Mouse (Mus musculus): ENCODE results near the gene Snx18. TPM values are rescaled to one million over a fixed set of nuclear protein-coding genes. Genes with fewer than 3 reads are reported as not detected.

Gene Snx18
- polyA plus RNA-seq, 1 experiment from 2014 or later, result 35.3 TPM

DNA sequence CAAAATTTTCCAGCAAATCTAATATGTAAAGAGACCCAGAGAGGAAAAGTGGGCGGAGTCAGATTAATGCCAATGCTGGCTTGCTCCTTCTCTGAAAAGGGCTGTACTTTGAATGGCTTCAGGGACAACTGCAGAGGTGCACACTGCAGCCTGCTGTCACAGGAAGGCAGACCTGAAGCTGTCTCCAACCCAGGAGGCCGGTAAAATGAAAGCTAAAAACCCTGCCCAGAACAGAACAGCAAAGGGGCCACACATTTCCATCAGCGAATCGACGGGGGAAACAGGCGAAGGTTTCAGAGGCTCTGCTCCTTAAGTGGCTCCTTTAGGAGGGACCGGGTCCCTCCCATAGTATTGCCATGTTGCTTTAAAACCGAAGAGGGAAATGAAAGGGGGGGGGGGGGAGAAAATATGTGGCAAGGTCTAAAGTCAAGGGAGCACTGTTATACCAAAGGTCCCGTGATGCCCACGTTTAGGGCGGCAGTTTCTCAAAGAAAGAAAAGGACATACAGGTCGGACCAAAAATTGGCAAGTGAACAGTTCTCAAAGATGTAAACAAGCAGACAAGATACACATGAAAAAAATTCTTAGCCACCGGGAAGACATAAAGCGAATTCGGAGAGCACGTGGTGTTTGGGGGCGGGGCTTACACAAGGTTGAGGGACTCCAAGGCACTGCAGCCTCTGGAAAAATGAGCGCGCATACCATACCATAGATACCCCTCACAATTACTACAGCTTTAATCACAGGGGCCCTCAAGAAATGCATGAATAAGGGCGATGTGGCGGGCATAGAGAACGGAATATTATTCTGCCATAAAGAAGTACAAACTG, 18.4 kb downstream of the Snx18 start:
- TF ChIP-seq CTCF (IDR thresholded peaks at IDR 0.05), result no peak
- ChIA-PET POLR2A (interaction anchor here (1.6 kb wide), 1 partner anchor 18 kb away, joined by 4 read pairs; the partner anchor contains the start of gene Snx18), CTCF (interaction anchor here (0.6 to 1.5 kb wide), 3 partner anchors 10 to 249 kb away, joined by 3 read pairs; no protein-coding TSS in a partner anchor)
- in situ Hi-C loops (cut with MboI; ENCODE audit: low pct_unique_long_range_greater_than_20kb), result no loop called here
- H3K27me3 ChIP-seq, result no peaks in the 10 kb centered on the region
- no peak for DNase-seq (ENCODE audit: low read depth, low spot score)
- no peak for ATAC-seq

DNA sequence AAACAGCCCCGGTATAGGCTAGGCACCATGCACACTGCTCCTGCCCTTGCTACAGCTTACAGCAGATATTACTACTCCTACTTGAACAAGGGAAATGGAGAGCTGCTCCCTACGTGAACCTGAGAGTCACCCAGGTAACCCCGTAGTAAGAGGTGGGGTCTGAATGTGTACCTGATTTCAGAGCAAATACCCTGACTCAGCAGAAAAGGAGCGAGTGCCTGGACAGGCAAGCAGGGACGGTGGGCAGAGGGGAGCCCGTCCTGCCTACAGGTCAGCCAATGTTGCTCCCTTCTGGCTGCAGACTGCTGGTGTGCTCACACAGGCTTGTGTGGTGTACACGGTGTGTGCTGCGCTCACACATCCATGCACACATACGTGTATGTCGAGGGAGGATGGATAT, 20.7 kb downstream of the Snx18 start:
- DNase-seq (ENCODE audit: low read depth, low spot score), result no peak
- ChIA-PET POLR2A (interaction anchor here (0.7 to 1.6 kb wide), 2 partner anchors 9 to 14 kb away, joined by 3 to 4 read pairs; no protein-coding TSS in a partner anchor), CTCF (no interaction called here)
- TF ChIP-seq CTCF (IDR thresholded peaks at IDR 0.05), result no peak
- H3K27me3 ChIP-seq, result no peaks in the 10 kb centered on the region
- in situ Hi-C loops (cut with MboI; ENCODE audit: low pct_unique_long_range_greater_than_20kb), result no loop called here
- ATAC-seq, result no peak

DNA sequence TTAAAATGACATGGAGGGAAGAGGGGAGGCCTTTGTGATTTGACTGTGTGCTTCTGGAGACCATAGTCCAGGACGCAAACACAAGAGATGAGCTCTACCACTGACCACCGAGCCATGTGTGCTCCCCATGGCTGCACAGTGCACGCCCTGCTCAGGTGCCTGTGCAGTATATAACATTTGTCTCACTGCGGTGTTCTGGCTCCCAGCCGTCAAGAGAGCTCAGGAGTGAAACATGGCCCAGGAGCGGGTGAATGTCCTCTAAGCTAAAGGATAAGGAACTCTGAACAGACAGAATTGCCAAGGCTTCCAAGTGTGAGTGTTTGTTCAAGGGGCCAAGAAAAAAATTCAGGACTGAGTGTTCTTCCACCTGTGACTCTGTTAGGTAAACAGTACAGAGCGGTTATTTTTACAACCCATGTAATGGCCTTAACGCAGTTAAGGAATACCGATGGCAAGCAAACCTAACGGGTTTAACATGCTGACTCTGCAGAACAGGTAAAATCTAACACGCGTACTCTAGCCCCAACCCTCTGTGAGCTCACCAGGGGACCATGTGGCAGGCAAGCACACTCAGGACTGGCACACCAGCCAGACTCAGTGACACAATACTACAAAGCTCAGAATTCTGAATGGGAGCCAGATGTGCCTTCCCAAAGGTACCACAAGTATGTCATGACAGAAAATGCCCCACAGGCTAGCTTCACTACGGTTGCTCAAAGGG, 21.4 kb downstream of the Snx18 start:
- ChIA-PET POLR2A (interaction anchor here (0.7 to 1.6 kb wide), 2 partner anchors 8 to 14 kb away, joined by 3 to 4 read pairs; no protein-coding TSS in a partner anchor), CTCF (no interaction called here)
- in situ Hi-C loops (cut with MboI; ENCODE audit: low pct_unique_long_range_greater_than_20kb), result no loop called here
- no peaks in the 10 kb centered on the region for H3K27me3 ChIP-seq
- TF ChIP-seq CTCF (IDR thresholded peaks at IDR 0.05), result no peak
- ATAC-seq (no peak), DNase-seq (ENCODE audit: low read depth, low spot score) (no peak)

DNA sequence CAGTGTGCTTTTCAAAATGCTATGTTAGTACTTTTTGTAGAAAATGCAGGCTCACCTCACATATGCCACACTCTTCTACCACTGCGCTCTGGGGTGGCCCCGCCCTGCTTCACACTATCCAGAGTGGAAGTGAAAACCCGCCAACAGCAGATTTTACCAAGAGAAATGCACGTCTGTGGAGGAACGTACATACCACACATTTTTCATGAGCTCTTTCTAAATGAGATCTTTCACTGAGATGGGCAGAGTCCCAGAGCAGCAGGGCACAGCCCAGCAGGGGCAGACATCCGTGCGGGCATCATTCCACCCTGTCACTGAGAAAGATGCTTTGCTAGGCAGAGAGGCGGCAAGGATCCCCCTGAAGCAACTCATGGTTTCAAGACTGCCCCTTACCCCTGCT, 22.4 kb downstream of the Snx18 start:
- no peaks in the 10 kb centered on the region for H3K27me3 ChIP-seq
- ATAC-seq (no peak), DNase-seq (ENCODE audit: low read depth, low spot score) (no peak)
- in situ Hi-C loops (cut with MboI; ENCODE audit: low pct_unique_long_range_greater_than_20kb), result no loop called here
- POLR2A ChIA-PET, result no interaction called here
- CTCF ChIA-PET, result interaction anchor here (1.8 kb wide), 1 partner anchor 12 kb away, joined by 4 read pairs; no protein-coding TSS in a partner anchor
- no peak for TF ChIP-seq CTCF (IDR thresholded peaks at IDR 0.05)

DNA sequence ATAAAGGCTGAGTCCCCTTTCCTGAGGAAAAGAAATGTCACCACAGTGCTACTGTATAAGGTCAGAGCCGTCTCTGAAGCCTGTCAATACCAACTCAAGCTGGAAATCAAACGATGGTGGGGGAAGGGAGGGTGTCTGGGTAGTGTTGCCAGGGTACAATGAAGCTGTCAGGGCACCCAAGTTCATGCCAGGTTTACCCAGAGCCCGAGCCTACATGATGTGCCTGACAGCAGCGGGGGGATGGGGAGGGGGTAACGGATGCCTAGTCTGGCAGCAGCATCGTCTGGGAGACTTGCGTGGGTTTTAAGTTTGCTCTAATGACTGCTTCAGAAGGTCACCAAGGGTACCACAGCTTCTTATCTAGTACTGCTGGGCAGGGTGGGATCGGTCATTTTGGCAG, 23.1 kb downstream of the Snx18 start:
- H3K27me3 ChIP-seq, result no peaks in the 10 kb centered on the region
- ATAC-seq (no peak), DNase-seq (ENCODE audit: low read depth, low spot score) (no peak)
- ChIA-PET CTCF (interaction anchor here (1.8 kb wide), 1 partner anchor 11 kb away, joined by 4 read pairs; no protein-coding TSS in a partner anchor), POLR2A (no interaction called here)
- in situ Hi-C loops (cut with MboI; ENCODE audit: low pct_unique_long_range_greater_than_20kb), result no loop called here
- TF ChIP-seq CTCF (IDR thresholded peaks at IDR 0.05), result no peak

DNA sequence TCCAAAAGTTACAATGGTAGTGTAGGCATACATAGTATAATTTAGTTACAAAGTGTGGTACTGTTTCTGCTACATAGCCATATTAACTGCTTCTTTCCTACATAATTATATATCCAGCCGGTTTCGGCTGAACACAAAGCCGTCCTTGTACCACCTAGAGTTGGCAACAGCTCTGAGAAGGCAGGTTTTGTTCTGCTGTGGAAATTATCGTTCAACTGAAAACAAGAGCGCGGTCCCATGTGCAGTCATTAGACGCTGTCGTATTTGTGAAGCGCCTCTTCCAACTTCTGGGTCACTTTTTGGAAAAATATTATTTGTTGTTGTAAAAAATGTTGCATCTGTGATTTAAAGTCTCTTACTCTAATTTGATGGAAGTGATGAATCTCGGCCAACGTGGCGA, 24.0 kb downstream of the Snx18 start:
- CTCF ChIA-PET, result interaction anchor here (1.4 to 1.8 kb wide), 2 partner anchors 10 to 19 kb away, joined by 3 to 4 read pairs; no protein-coding TSS in a partner anchor
- in situ Hi-C loops (cut with MboI; ENCODE audit: low pct_unique_long_range_greater_than_20kb), result no loop called here
- ATAC-seq (no peak), DNase-seq (ENCODE audit: low read depth, low spot score) (no peak)
- TF ChIP-seq CTCF (IDR thresholded peaks at IDR 0.05), result no peak
- POLR2A ChIA-PET, result no interaction called here
- H3K27me3 ChIP-seq, result no peaks in the 10 kb centered on the region

DNA sequence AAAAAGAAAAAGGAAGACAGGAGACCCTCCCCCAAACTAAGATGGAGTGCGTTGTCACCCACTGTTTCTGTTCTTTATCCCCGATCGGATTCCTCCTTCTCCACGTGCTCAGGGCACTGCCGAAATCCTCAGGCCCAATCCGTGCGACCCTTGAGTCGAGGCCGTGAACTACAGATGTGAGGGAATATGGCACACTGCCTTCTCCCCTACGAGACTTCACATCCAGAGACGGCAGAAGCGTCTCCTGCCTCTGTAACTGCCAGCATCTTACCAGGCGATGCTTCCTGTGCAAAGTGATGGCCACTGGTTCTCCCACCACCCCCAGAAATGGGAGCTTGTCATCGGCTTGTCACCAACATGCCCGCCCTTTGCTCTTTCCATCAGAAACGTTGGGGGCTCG, 24.7 kb downstream of the Snx18 start:
- DNase-seq (ENCODE audit: low read depth, low spot score) (no peak), ATAC-seq (no peak)
- ChIA-PET POLR2A (no interaction called here), CTCF (interaction anchor here (1.4 kb wide), 1 partner anchor 19 kb away, joined by 3 read pairs; no protein-coding TSS in a partner anchor)
- TF ChIP-seq CTCF (IDR thresholded peaks at IDR 0.05), result no peak
- H3K27me3 ChIP-seq, result no peaks in the 10 kb centered on the region
- in situ Hi-C loops (cut with MboI; ENCODE audit: low pct_unique_long_range_greater_than_20kb), result no loop called here

DNA sequence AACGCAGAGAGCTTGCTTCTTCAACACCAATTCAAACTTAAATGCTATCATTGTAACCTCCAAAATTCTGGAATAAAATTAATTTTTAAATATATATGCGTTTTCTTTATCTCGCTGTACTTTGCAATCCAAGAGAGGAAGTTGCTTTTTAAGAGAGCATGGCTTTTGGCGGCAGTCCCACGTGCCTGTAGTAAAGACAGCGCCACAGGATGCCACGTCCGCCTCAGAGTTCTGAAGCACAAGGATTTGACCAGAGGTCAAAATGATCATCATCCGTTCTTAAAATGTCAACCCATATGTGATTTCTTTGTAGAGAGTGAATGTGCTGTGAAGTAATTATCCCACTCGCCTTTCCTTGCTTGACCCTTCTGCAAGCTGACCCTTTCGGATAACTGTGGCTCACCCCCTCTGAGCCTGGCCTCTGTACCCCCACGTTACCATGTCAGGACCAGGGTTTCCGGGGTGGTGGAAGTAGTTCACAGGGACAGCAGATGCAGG, 25.6 kb downstream of the Snx18 start:
- no peak for TF ChIP-seq CTCF (IDR thresholded peaks at IDR 0.05)
- DNase-seq (ENCODE audit: low read depth, low spot score) (no peak), ATAC-seq (no peak)
- POLR2A ChIA-PET, result no interaction called here
- H3K27me3 ChIP-seq, result no peaks in the 10 kb centered on the region
- CTCF ChIA-PET, result no interaction called here
- in situ Hi-C loops (cut with MboI; ENCODE audit: low pct_unique_long_range_greater_than_20kb), result no loop called here

DNA sequence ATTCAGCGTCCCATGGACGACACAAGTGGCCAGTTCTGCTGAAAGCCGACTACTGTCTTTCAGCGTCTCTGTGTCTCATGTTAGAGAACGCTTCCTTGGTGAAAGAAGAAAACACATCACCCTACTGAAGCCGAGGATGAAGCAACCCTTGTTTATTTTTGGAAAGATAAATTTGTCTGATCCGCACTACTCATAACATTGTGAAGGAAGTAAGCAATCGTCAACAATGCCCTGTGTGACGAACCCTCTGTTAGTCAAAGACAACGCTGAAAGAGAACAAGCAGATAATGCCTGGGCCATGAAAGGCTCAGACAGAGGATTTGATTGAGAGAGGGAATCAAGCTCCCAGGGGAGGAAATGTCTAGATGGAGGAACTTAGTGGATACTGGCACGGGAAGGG, 27.0 kb downstream of the Snx18 start:
- no peaks in the 10 kb centered on the region for H3K27me3 ChIP-seq
- ATAC-seq, result no peak
- CTCF ChIA-PET, result no interaction called here
- DNase-seq (ENCODE audit: low read depth, low spot score), result no peak
- in situ Hi-C loops (cut with MboI; ENCODE audit: low pct_unique_long_range_greater_than_20kb), result no loop called here
- TF ChIP-seq CTCF (IDR thresholded peaks at IDR 0.05), result no peak
- POLR2A ChIA-PET, result no interaction called here

DNA sequence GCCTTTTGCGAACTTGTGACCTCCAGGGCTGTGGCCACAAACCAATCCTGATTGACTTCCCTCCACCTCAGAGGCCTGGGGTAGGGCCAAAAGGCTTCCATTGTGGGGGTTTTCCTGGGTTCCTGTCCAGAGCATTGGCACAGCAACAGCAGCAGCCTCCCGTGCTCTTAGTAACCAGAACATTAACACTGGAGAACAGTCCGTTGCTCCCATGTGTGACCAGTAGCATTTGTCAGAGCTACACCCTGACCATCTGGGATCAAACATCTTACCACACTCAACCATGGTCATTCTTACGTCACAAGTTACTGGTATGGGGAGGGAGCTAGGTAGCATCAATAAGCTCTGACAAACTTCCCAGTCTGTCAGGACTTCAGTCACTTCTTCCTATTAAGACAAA, 28.1 kb downstream of the Snx18 start:
- ChIA-PET POLR2A (no interaction called here), CTCF (interaction anchor here (1.2 kb wide), 1 partner anchor 9 kb away, joined by 3 read pairs; no protein-coding TSS in a partner anchor)
- no peaks in the 10 kb centered on the region for H3K27me3 ChIP-seq
- TF ChIP-seq CTCF (IDR thresholded peaks at IDR 0.05), result no peak
- DNase-seq (ENCODE audit: low read depth, low spot score), result no peak
- in situ Hi-C loops (cut with MboI; ENCODE audit: low pct_unique_long_range_greater_than_20kb), result no loop called here
- ATAC-seq, result no peak

DNA sequence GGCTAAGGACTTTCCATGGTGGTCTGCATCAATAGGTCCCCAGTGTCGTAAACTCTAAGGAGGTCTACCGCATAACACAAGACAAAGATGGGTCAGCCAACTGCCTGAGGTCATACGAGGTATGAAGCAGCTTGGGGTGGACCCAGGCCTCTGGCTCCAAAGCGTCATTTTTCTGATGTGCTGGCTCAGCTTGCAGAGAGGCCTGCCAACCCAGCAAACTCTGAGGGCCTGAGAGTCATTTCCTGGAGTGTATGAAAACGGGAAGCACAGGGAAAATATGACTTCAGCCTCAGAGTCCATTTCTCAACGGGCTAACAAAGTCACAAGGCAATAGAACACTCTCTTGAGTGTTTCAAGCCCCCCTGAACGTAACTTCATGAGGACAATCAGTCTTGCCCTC, 28.9 kb downstream of the Snx18 start:
- no peak for TF ChIP-seq CTCF (IDR thresholded peaks at IDR 0.05)

More for the DNA sequence above, 28.9 kb downstream of the Snx18 start:
- H3K27me3 ChIP-seq, result no peaks in the 10 kb centered on the region
- in situ Hi-C loops (cut with MboI; ENCODE audit: low pct_unique_long_range_greater_than_20kb), result no loop called here
- ATAC-seq, result no peak
- CTCF ChIA-PET, result interaction anchor here (1.2 kb wide), 1 partner anchor 10 kb away, joined by 3 read pairs; no protein-coding TSS in a partner anchor
- POLR2A ChIA-PET, result no interaction called here
- no peak for DNase-seq (ENCODE audit: low read depth, low spot score)

Measured in Patski (cell line).